Mouse (Mus musculus): ENCODE results near the gene Rnf144b.

- TF ChIP-seq CTCF (IDR thresholded peaks at IDR 0.05; ENCODE audit: low read depth) = no peak
- TF ChIP-seq EP300 (optimal IDR thresholded peaks at IDR 0.05) = no peak
Measured at GRCm38 (mm10) chr13:47170026-47170425, 47.6 kb downstream of the Rnf144b start.

All from stomach, postnatal 0 days (tissue).